Mouse (Mus musculus) gastrocnemius, postnatal 14 days (tissue): Measurements from ENCODE around the gene Zc2hc1c. TPM values are rescaled to one million over a fixed set of nuclear protein-coding genes. Genes with fewer than 3 reads are reported as not detected.
"Not testable (repeated sequence)": the region's sequence is repeated elsewhere in the genome, so short reads cannot be mapped to it uniquely, and the experiment has no call there.

Experiments used
- DNase-seq: peaks from one replicate; pipeline ENCODE4 v3.0.0; 2021; ENCODE audit warnings: mixed read lengths
- intact Hi-C: fragments of 180-260 bp; cut with DNase I; formaldehyde crosslinking; loops from one replicate; pipeline ENCODE4 v1.15.1; 2025; ENCODE audit warnings: low total_unique reads
- total RNA-seq, 2 experiments: library from RNA; stranded (reverse); gene quantifications; 2 replicates each; pipeline ENCODE4 v1.2.3; 2021

The Zc2hc1c gene
- total RNA-seq, 2 experiments from 2014 or later, result 0.59 to 0.89 TPM

DNA sequence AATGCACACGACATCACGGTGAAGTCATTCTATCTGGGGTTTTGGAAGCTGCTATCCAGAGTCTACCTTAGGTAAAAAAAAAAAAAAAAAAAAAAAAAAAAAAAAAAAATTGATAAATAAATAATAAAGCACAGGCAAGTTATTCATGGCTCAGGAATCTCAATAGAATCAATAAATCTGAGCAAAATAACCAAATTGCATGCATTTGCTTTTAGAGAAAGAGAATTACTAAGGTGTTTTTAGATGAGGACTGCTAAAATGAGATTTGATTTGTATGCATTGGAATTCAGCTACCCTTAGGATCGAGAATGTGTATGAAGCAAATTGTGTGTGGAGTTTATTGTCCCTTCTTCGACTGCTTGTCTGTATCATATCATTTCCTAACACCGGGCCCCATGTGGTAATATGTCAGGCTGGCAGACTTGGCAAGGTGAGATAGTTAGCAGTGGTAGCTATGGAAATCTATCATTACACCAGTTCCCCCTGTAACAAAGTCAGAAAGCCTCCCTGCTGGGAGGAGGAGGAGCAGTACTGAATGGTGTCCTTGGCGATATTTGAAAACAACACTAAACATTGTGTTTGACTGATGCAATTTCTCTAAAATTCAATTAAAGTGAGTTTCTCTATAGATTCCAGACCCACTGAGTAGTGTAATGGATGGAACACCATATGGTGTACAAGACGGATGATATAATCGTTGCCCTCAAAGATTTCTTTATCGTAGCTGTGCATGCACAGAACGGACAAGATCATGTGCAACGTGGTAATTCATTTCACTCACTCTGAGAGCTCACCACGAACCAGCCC, 7.3 kb upstream of the Zc2hc1c start:
- DNase-seq, result no peak
- intact Hi-C loops, result no loop called here

- intact Hi-C loops, DNase-seq: not testable (repeated sequence)
Measured at GRCm38 (mm10) chr12:85281756-85282155, 6.6 kb upstream of the Zc2hc1c start.

GRCm38 (mm10) chr12:85284331-85284730, 4.1 kb upstream of the Zc2hc1c start:
- intact Hi-C loops, result no loop called here
- DNase-seq, result no peak

GRCm38 (mm10) chr12:85284996-85285395, 3.4 kb upstream of the Zc2hc1c start:
- DNase-seq, result no peak
- intact Hi-C loops, result loop anchor here (5.0 kb wide), 1 partner anchor 113 kb away; no protein-coding TSS in a partner anchor

DNA sequence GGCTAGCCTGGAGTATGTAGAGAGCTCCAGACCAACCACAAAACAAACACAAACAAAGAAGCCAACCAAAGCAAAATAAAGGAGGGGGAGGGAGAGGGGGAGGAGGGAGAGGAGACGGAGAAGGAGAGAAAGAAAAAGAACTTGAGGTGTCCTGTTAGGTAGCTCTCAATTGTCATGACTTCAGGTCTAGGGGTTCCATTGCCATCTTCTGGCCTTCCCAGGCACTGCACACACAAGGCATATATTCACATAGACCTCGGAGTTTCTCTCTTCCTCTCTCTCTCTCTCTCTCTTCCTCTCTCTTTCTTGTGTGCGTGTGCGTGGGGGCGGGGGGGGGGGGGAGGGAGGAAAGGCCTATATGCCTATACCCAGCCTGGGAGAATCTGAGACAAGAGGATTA, 1.4 kb upstream of the Zc2hc1c start:
- no peak for DNase-seq
- intact Hi-C loops, result loop anchor here (5.0 kb wide), 1 partner anchor 115 kb away; no protein-coding TSS in a partner anchor

DNA sequence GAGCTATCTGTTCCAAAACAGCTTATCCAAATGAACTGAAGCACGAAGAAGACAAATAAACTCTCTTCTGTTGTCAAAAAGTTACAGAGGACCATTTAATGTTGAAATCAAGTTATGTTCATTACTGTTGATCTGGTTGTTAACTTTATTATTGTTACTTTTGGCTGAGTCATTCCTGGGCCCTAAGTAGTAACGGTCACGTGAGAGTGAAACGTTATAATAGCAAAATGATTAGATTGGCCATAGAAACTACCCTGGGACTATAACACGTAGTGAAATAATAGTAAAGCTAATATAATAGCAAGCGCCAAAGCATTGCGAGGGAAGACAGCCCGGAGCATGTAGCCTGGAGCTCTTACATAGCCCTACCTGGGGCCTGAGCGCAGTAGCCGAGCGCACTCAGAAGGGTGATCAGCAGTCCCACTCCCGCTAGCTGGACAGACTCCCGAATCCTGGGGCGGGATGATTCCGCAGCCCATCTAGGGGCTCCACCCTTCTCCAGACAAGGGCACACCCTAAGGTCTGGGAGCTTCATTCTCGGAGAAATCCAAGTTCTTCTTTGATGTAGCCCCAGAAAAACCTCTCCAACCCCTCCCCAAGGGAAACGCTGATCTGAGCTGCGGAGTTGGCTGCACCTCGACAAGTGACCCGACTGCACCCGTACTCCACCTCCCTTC, 444 bp upstream of the Zc2hc1c start, which contains the start of gene Acyp1:
TSS of gene Acyp1 (minus strand) at position 630 of the 677 bp plus-strand sequence.
- DNase-seq, result peak; percentile 61
- intact Hi-C loops, result loop anchor here (5.0 kb wide), 1 partner anchor 116 kb away; no protein-coding TSS in a partner anchor

DNA sequence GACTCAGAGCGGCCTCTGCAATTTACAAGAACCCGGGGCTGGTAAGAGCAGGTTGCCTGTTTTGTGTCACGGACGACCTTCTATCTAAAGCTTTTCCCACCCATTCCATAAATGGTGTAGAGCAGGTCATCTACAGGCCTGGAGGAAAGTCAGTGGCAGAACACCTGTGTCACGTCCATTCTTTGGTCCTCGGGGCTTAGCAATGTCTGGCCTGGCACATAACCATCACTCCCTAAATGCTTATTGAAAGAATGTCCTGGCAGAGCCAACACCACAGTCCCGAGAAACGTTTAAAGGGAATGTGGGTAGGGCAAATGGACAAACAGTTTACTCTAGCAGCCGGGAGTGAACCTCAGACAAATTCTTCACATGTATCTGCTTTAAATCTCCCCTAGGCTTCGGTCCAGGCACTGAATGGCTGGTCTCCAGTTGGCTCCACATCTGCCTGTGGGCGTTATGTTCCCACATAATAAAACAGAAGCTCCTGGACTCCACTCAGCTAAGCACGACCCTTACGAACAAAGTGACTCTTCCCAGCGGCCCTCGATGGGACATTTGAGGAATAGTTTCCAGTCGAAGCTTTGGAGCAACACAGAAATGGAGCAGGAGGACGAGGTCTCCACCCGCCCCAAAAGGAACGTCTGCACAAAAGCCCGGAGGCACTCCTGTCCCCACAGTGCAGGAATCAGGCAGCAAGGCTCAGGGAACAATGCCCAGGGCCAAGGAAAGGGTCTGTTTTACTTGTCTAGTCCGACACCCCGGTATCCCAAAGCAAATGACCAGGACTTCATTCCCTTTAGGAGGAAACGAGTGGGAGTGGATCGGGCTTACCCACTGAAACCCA, 988 bp downstream of the Zc2hc1c start:
- intact Hi-C loops, result loop anchor here (5.0 kb wide), 1 partner anchor 117 kb away; no protein-coding TSS in a partner anchor
- peak; percentile 40 for DNase-seq

- intact Hi-C loops, result no loop called here
- DNase-seq, result no peak
Measured at GRCm38 (mm10) chr12:85290633-85291032, 2.2 kb downstream of the Zc2hc1c start.

DNA sequence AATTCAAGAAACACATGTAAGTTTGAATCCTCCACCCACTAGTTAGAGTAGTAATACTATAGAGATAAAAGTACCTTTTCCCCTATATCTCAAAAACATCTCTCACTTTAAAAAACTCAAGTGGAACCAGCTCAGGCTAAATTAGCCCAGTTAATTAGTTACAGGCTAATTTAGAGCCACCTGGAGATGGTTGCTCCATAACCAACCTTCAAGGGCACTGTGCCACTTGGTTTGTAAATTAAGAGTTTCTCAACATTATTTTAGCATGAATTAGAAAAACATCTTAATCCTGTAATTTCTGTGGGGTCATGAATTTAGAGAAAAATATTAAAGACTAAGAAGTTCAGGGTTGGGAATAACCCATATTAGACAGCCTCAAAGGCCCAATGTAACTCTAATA, 3.1 kb downstream of the Zc2hc1c start:
- no peak for DNase-seq
- intact Hi-C loops, result no loop called here

GRCm38 (mm10) chr12:85292288-85292687, 3.9 kb downstream of the Zc2hc1c start:
- DNase-seq, result no peak
- intact Hi-C loops, result no loop called here

DNA sequence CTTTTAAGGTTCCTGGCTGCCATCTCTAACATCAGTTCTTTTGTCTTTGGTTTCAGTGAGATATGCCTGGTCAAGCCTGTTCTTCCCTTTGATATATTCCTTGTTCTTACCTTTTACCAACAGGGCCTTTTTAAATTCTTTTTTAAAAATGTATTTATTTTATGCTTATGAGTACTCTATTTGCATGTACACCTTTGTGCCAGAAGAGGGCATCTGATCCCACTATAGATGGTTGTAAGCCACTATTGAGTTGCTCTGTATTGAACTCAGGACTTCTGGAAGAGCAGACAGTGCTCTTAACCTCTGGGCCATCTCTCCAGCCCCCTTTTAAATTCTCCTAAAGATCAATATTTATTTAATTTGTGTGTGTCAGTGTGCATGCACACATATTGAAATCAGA, 4.5 kb downstream of the Zc2hc1c start:
- no peak for DNase-seq
- intact Hi-C loops, result no loop called here

DNA sequence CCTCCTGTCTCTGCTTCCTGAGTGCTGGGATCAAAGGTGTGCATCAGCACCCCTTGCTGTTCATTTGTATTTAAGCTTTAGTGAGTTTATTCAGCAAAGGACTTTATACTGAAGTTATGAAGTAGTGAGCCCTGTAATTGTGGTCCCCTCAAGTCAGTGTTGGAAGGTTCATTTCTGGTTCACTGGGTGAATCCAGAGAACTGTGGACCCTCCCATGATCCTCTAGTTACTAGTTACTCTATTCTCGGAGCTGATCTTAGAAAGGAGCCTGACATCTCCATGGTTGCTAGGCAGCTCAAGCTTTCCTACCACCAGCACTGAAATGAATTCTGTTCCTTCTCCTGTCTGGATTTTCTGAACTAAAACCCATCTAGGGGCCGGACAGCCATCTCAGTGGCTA, 7.1 kb downstream of the Zc2hc1c start:
- DNase-seq, result no peak
- intact Hi-C loops, result no loop called here

DNA sequence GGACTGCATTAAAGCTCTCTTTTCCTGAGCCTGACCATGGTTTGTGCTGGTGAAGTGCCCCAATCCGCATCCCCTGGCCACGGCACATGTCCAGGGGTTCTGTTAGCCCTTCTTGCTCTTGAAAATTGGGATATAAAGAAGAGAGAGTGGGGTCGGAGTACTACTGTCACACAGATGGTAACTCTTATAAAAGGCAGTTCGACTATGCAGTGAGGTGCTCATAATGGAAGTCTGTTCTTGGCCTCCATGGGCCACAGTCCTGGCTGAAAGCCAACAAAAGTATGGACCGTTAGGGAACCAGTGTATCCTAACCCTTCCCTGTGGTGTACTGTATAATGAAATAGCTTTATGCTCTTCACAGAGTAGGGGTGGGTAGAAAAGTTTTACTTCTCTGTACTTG, 8.5 kb downstream of the Zc2hc1c start:
- no peak for DNase-seq
- intact Hi-C loops, result no loop called here

- no peak for DNase-seq
- intact Hi-C loops, result no loop called here
Measured at GRCm38 (mm10) chr12:85297345-85297997, 9.1 kb downstream of the Zc2hc1c start.

GRCm38 (mm10) chr12:85298127-85298834, 9.9 kb downstream of the Zc2hc1c start:
- DNase-seq, result no peak
- intact Hi-C loops, result no loop called here

DNA sequence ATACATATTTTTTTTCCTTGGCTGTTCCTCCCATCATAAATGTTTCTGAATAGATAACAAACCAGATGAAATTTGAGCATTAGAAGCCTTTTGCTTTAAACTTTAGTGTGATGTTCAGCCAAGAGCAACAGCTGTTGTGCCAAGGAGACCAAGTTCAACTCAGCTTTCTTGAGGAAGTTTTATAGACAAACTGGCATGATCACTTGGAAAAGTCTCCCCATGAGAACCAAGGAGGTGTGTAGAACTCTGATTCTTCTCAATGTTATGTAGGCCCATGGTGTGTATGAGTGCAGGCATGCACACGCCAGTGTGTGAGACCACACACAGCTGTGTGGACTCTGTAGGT, 10.4 kb downstream of the Zc2hc1c start:
- intact Hi-C loops, result no loop called here
- DNase-seq, result no peak

- intact Hi-C loops, result loop anchor here (5.0 kb wide), 1 partner anchor 131 kb away; no protein-coding TSS in a partner anchor
- DNase-seq, result no peak
Measured at GRCm38 (mm10) chr12:85303256-85303655, 14.9 kb downstream of the Zc2hc1c start.

GRCm38 (mm10) chr12:85304725-85305124, 16.3 kb downstream of the Zc2hc1c start:
- intact Hi-C loops, result loop anchor here (5.0 kb wide), 2 partner anchors 132 to 162 kb away; no protein-coding TSS in a partner anchor

More at GRCm38 (mm10) chr12:85304725-85305124, 16.3 kb downstream of the Zc2hc1c start:
- DNase-seq, result no peak
